Mouse (Mus musculus): ENCODE measurements at regions not wholly inside any gene's neighbourhood (a gene's known extent, or its start where the extent isn't known, plus 50 kb on each side); places are given as distances from the start of the nearest gene placed in this dataset.

DNA sequence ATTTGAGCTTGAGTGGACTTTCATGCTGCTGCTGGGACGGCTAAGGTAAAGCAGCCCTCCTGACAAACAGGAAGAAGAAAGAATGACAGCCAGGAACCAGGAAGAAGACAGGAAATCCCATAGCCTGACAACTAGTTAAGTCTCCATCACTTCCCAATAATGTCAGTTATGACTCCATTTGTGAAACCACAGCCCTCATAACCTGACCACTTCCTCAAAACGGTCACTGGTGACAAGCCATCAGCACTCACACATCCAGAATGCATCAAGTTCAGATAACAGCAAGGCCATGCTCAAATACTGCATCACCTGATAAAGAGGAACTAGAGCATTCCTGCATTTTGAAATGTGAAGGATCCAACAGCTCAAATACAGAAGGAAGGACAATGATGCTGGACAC lies 288.3 kb downstream of the Zfp706 start:
- H3K27me3 ChIP-seq (ENCODE audit: control insufficient read depth): peaks cover 6% of the 10 kb centered on the region
- no peak overlapping the region for H3K4me3 ChIP-seq (replicated peaks)
- H3K9me3 ChIP-seq (ENCODE audit: control insufficient read depth, low read length): no peaks in the 10 kb centered on the region
- peaks cover 17% of the 10 kb centered on the region for H3K4me1 ChIP-seq (ENCODE audit: control insufficient read depth)
- TF ChIP-seq TAL1 (IDR thresholded peaks at IDR 0.05; ENCODE audit: low read length): no peak
- TF ChIP-seq GATA1 (IDR thresholded peaks at IDR 0.05; ENCODE audit: low read length): no peak
- no peaks in the 10 kb centered on the region for H3K36me3 ChIP-seq (ENCODE audit: control insufficient read depth)

DNA sequence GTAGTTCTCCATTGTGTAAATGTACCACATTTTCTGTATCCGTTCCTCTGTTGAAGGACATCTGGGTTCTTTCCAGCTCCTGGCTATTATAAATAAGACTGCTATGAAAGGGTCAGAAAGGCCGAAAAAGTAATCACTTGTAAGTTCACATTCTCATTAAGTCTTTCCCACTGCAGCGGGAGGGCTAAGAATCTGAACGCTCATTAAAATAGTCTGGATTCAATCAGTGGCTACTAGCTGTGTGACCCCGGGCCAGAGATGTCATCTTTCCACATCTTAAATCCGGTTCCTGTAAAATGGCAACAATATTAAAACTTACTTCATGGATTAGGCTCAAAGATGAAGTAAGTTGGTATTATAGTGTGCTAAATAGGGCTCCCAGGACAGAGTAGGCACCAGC lies 289.7 kb downstream of the Zfp706 start:
- Histone ChIP-seq H3K27me3 (ENCODE audit: control insufficient read depth) (no peaks in the 10 kb centered on the region; the same call in 1 of the 2 replicates), H3K4me1 (ENCODE audit: control insufficient read depth) (peaks cover 17% of the 10 kb centered on the region), H3K9me3 (ENCODE audit: control insufficient read depth, low read length) (no peaks in the 10 kb centered on the region), H3K4me3 (replicated peaks) (no peak overlapping the region), H3K36me3 (ENCODE audit: control insufficient read depth) (no peaks in the 10 kb centered on the region)
- TF ChIP-seq GATA1 (IDR thresholded peaks at IDR 0.05; ENCODE audit: low read length) (no peak), TAL1 (IDR thresholded peaks at IDR 0.05; ENCODE audit: low read length) (no peak)

DNA sequence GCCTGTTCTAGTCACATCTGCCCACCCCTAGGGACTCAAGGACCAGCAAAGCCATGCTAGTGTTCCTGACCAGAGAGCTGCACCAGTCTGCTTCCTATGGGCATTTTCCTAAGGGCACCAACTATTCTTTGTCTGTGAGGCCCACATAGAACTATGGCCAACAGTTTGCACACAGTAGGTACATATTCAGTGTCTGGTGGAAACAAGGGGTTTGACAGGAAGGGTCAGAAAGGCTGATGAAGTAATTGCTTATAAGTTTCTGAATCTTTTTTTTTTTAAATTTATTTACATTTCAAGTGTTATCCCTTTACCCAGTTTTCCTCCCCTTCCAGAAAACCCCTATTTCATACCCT lies 290.9 kb downstream of the Zfp706 start:
- TF ChIP-seq GATA1 (IDR thresholded peaks at IDR 0.05; ENCODE audit: low read length) (no peak), TAL1 (IDR thresholded peaks at IDR 0.05; ENCODE audit: low read length) (no peak)
- Histone ChIP-seq H3K9me3 (ENCODE audit: control insufficient read depth, low read length) (no peaks in the 10 kb centered on the region), H3K4me1 (ENCODE audit: control insufficient read depth) (peaks cover 15% of the 10 kb centered on the region), H3K36me3 (ENCODE audit: control insufficient read depth) (no peaks in the 10 kb centered on the region), H3K27me3 (ENCODE audit: control insufficient read depth) (no peaks in the 10 kb centered on the region), H3K4me3 (replicated peaks) (peak overlapping the region; percentile 60)

DNA sequence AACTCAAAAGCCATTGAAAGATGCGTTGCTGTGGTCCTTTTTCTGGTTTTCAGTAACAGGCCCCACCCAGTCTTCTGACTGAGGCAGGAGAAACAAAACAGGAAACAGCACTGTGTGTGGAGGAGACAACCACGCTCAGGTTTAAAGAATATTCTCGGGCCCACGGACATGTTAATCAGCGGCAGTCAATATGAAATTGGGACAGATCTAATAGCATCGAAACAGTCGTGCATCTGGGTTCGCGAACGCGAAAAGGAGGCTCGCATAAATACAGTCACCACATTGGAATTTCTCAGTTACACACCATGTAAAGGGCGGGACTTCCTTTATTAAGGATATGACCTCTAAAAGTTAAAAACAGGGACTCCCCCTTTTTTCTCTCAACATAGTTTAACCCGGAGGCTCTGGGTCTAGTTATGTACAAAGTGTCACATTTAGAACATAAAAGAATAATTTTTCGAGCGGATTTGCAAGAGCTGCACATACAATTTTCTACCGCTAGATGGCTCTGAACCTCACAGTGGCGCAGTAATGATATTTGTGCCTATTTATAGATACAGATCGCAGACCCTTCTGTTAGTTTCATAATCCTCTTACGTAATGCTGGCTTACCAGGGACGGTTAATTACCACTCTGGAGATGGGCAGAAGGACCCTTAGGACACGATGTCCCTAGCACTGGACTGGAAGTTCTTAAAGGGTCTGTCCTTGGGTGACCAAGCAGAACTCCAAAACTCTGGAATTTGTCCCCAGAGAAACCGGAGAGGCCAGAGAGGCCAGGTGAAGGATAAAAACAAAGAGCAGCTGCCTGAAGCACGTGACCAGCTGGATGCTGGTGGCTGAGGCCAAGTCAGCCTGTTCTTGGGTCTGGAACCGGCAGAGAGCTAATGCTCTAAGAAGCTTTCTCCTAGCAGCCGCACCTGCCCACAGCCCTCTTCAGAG lies 291.6 kb downstream of the Zfp706 start:
- Histone ChIP-seq H3K4me3 (replicated peaks) (peak overlapping the region; percentile 60), H3K36me3 (ENCODE audit: control insufficient read depth) (no peaks in the 10 kb centered on the region), H3K9me3 (ENCODE audit: control insufficient read depth, low read length) (no peaks in the 10 kb centered on the region), H3K27me3 (ENCODE audit: control insufficient read depth) (no peaks in the 10 kb centered on the region), H3K4me1 (ENCODE audit: control insufficient read depth) (peaks cover 15% of the 10 kb centered on the region)
- no peak for TF ChIP-seq GATA1 (IDR thresholded peaks at IDR 0.05; ENCODE audit: low read length)
- no peak for TF ChIP-seq TAL1 (IDR thresholded peaks at IDR 0.05; ENCODE audit: low read length)

DNA sequence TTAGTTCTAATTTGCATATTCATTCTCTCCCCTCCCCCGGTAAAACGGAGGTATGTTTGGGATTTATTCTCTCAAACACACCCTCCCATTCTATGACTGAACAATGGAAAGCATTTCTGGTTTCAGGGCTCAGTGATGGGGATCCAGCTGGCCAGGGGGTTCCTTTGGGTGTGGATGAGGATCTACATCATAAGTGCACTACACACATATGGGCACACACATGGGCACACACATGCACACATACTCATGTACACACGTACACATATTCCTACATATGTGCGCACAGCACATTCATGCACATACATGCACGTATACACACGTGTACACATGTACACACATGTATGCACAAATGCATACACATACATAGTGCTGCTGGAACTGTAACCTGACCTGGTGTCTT lies 292.4 kb downstream of the Zfp706 start:
- TF ChIP-seq GATA1 (IDR thresholded peaks at IDR 0.05; ENCODE audit: low read length) (no peak), TAL1 (IDR thresholded peaks at IDR 0.05; ENCODE audit: low read length) (no peak)
- no peaks in the 10 kb centered on the region for H3K9me3 ChIP-seq (ENCODE audit: control insufficient read depth, low read length)
- H3K4me3 ChIP-seq (replicated peaks): no peak overlapping the region
- no peaks in the 10 kb centered on the region for H3K36me3 ChIP-seq (ENCODE audit: control insufficient read depth)
- H3K27me3 ChIP-seq (ENCODE audit: control insufficient read depth): no peaks in the 10 kb centered on the region
- H3K4me1 ChIP-seq (ENCODE audit: control insufficient read depth): peaks cover 15% of the 10 kb centered on the region

DNA sequence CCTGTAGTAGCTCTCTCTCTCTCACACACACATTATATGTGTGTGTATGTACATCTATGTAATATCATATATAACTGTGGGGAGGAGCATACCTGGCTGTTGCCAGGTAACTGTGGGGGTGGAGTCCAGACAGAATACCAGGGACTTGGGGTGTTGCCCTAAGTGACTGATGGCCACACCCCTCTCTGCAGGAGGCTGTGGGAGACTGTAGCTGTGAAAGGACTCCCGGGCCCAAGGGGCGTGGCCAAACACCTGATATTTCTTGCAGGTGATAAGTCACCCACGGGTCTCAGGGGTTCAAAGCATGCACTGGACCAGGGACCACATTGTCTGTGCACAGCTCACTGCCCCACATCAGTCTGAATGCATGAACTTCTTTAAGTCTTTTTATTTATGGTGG lies 297.8 kb downstream of the Zfp706 start:
- no peaks in the 10 kb centered on the region for H3K9me3 ChIP-seq (ENCODE audit: control insufficient read depth, low read length)
- H3K4me3 ChIP-seq (replicated peaks): no peak overlapping the region

DNA sequence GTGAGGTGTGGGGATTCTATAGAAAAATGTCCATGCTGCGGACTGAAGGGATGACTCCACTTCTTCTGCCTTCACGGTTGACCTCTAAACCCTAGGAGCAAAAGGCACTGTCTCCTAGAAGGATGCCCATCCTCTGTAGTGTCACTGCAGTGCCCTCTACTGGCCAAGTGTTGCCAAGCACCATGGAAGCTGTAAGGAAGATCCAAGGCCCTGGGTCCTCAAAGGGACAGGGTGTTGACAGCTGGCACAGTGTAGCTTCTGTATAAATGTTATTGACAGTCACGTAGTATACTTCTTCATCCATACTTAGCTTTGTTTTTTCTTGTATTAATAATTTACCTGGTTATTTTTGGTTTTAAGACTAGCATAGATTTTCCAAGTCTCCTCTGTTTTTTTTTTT lies 299.1 kb downstream of the Zfp706 start:
- Histone ChIP-seq H3K27me3 (ENCODE audit: control insufficient read depth) (no peaks in the 10 kb centered on the region), H3K36me3 (ENCODE audit: control insufficient read depth) (no peaks in the 10 kb centered on the region), H3K4me1 (ENCODE audit: control insufficient read depth) (peaks cover 30% of the 10 kb centered on the region), H3K9me3 (ENCODE audit: control insufficient read depth, low read length) (no peaks in the 10 kb centered on the region), H3K4me3 (replicated peaks) (no peak overlapping the region)
- TF ChIP-seq TAL1 (IDR thresholded peaks at IDR 0.05; ENCODE audit: low read length): no peak
- no peak for TF ChIP-seq GATA1 (IDR thresholded peaks at IDR 0.05; ENCODE audit: low read length)

More for the DNA sequence above, 297.8 kb downstream of the Zfp706 start:
- no peaks in the 10 kb centered on the region for H3K27me3 ChIP-seq (ENCODE audit: control insufficient read depth)
- H3K4me1 ChIP-seq (ENCODE audit: control insufficient read depth): peaks cover 30% of the 10 kb centered on the region
- no peaks in the 10 kb centered on the region for H3K36me3 ChIP-seq (ENCODE audit: control insufficient read depth)
- TF ChIP-seq GATA1 (IDR thresholded peaks at IDR 0.05; ENCODE audit: low read length) (no peak), TAL1 (IDR thresholded peaks at IDR 0.05; ENCODE audit: low read length) (no peak)

DNA sequence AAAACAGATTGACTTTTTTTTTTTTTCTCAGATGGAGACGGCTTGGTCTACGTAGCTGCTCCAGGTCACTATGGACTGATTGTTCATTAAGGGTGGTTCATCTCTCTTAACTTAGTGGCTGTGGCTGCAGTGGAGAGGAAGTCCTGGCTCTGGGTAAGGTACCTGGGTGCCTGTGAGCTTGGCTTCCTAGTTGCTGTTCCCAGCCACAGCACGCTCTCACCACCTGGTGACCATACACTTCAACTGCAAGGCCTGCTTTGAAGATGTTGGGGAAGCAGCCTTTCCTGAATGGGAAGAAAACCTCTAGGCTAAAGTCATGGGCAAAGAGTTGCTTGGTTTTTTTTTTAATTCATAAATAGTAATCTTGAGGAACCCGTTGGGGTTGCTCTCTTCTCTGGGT lies 301.6 kb downstream of the Zfp706 start:
- H3K4me3 ChIP-seq (replicated peaks): no peak overlapping the region
- H3K36me3 ChIP-seq (ENCODE audit: control insufficient read depth): no peaks in the 10 kb centered on the region
- peaks cover 40% of the 10 kb centered on the region for H3K4me1 ChIP-seq (ENCODE audit: control insufficient read depth)
- no peaks in the 10 kb centered on the region for H3K9me3 ChIP-seq (ENCODE audit: control insufficient read depth, low read length)
- TF ChIP-seq GATA1 (IDR thresholded peaks at IDR 0.05; ENCODE audit: low read length) (no peak), TAL1 (IDR thresholded peaks at IDR 0.05; ENCODE audit: low read length) (no peak)
- no peaks in the 10 kb centered on the region for H3K27me3 ChIP-seq (ENCODE audit: control insufficient read depth)

DNA sequence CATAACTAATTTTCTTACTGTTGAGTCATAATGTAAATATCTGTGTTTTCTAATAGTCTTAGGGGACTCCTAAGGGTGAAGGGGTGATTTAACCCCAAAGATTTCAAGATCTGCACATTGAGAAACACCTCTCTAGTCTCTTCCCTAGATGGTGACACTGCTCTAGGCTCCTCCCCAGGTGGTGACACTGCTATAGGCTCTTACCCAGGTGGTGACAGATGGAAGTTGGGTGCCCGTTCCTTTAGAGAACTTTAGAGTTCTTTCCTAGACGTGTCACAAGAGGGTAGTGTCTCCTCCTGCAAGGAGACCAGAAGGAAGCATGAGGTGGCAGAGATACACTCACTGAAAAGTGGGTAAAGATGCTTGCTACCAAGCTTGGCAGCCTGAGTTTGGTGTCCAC lies 302.2 kb downstream of the Zfp706 start:
- no peak for TF ChIP-seq GATA1 (IDR thresholded peaks at IDR 0.05; ENCODE audit: low read length)
- H3K9me3 ChIP-seq (ENCODE audit: control insufficient read depth, low read length): no peaks in the 10 kb centered on the region
- no peak overlapping the region for H3K4me3 ChIP-seq (replicated peaks)
- H3K27me3 ChIP-seq (ENCODE audit: control insufficient read depth): no peaks in the 10 kb centered on the region
- no peaks in the 10 kb centered on the region for H3K36me3 ChIP-seq (ENCODE audit: control insufficient read depth)
- H3K4me1 ChIP-seq (ENCODE audit: control insufficient read depth): peaks cover 40% of the 10 kb centered on the region
